In genomic region chr11:67845193-67845592, GRCm38 (mm10) we compare ENCODE assay signal across 30 mouse cellular contexts. TPM values are rescaled to one million over a fixed set of nuclear protein-coding genes. Genes with fewer than 3 reads are reported as not detected.
"Had no signal": no experiment of that assay in that cellular context is flagged by ENCODE, and none has a peak within 500 bp of the region (broad histone marks: within the 10 kb centered on the region; RNA-seq: fewer than 3 reads in every experiment).

No protein-coding gene starts in this region.

- H3K4me1 ChIP-seq: heart, embryonic 13.5 days; heart, embryonic 15.5 days; hindbrain, embryonic 13.5 days; hindbrain, embryonic 15.5 days; kidney, embryonic 15.5 days; limb, embryonic 15.5 days; liver, embryonic 12.5 days had no signal

- H3K4me2 ChIP-seq: heart, embryonic 11.5 days; heart, embryonic 13.5 days; heart, embryonic 15.5 days; hindbrain, embryonic 13.5 days; hindbrain, embryonic 15.5 days; kidney, embryonic 15.5 days; limb, embryonic 13.5 days; limb, embryonic 15.5 days; liver, embryonic 12.5 days had no signal

- H3K4me3 ChIP-seq: heart, adult 2 months; heart, embryonic 13.5 days; heart, embryonic 15.5 days; hindbrain, embryonic 13.5 days; hindbrain, embryonic 15.5 days; kidney, embryonic 15.5 days; limb, embryonic 13.5 days; limb, embryonic 15.5 days; liver, embryonic 12.5 days had no signal

- H3K9ac ChIP-seq: heart, embryonic 13.5 days; heart, embryonic 15.5 days; hindbrain, embryonic 13.5 days; hindbrain, embryonic 15.5 days; kidney, embryonic 15.5 days; limb, embryonic 13.5 days; limb, embryonic 15.5 days; liver, embryonic 12.5 days; liver, embryonic 14.5 days had no signal

- H3K9me3 ChIP-seq: heart, embryonic 13.5 days; heart, embryonic 15.5 days; hindbrain, embryonic 13.5 days; hindbrain, embryonic 15.5 days; kidney, embryonic 15.5 days; limb, embryonic 13.5 days; limb, embryonic 15.5 days; liver, embryonic 12.5 days had no signal

- DNase-seq: gastrocnemius, postnatal 14 days; gastrocnemius, postnatal 36 days; heart, adult 2 months; heart, postnatal 14 days; heart, postnatal 36 days; kidney, adult 11 months; kidney, adult 2 months; kidney, adult 9 months; kidney, postnatal 14 days; kidney, postnatal 36 days; layer of hippocampus, adult 9-11 months; layer of hippocampus, postnatal 36 days; left cerebral cortex, postnatal 4 days had no signal

- H3K27ac ChIP-seq: heart, adult 2 months; heart, embryonic 13.5 days; heart, embryonic 15.5 days; hindbrain, embryonic 13.5 days; hindbrain, embryonic 15.5 days; hindbrain, postnatal 0 days; kidney, embryonic 15.5 days; kidney, postnatal 0 days; limb, embryonic 13.5 days; limb, embryonic 15.5 days; liver, embryonic 12.5 days; liver, embryonic 14.5 days had no signal

- H3K27me3 ChIP-seq: heart, embryonic 13.5 days; heart, embryonic 15.5 days; hindbrain, embryonic 13.5 days; hindbrain, embryonic 15.5 days; kidney, embryonic 15.5 days; limb, embryonic 13.5 days; limb, embryonic 15.5 days; liver, embryonic 12.5 days had no signal

- ATAC-seq: hindbrain, postnatal 0 days; intestine, embryonic 16.5 days; liver, embryonic 12.5 days had no signal

- H3K36me3 ChIP-seq: heart, embryonic 13.5 days; heart, embryonic 15.5 days; hindbrain, embryonic 13.5 days; hindbrain, embryonic 15.5 days; kidney, embryonic 15.5 days; limb, embryonic 13.5 days; limb, embryonic 15.5 days; liver, embryonic 12.5 days had no signal

RNA-seq across cellular contexts. Expression of gene Dhrs7c, which starts 47.2 kb away (rescaled TPM):
- polyA plus RNA-seq: hindbrain, embryonic 11.5 days; hindbrain, embryonic 13.5 days; hindbrain, embryonic 15.5 days; intestine, embryonic 14.5 days; kidney, postnatal 0 days; limb, embryonic 11.5 days; liver, adult 2 months; liver, embryonic 12.5 days; liver, embryonic 14.5 days had no signal
